Mouse (Mus musculus) adrenal gland, adult (tissue): ENCODE measurements around the gene Ip6k1.
A peak's percentile ranks its signal among the peaks of the same experiment; 100 is the strongest.
"Not testable (repeated sequence)": the region's sequence is repeated elsewhere in the genome, so short reads cannot be mapped to it uniquely, and the experiment has no call there.

Source experiments
- DNase-seq, 2 experiments: peaks; one replicate each; pipeline ENCODE4 v3.0.0; 2022 to 2023; ENCODE audit warnings: low spot score in 1 of 2; ENCODE audit not compliant: inconsistent age in 2 of 2

Gene Ip6k1

DNA sequence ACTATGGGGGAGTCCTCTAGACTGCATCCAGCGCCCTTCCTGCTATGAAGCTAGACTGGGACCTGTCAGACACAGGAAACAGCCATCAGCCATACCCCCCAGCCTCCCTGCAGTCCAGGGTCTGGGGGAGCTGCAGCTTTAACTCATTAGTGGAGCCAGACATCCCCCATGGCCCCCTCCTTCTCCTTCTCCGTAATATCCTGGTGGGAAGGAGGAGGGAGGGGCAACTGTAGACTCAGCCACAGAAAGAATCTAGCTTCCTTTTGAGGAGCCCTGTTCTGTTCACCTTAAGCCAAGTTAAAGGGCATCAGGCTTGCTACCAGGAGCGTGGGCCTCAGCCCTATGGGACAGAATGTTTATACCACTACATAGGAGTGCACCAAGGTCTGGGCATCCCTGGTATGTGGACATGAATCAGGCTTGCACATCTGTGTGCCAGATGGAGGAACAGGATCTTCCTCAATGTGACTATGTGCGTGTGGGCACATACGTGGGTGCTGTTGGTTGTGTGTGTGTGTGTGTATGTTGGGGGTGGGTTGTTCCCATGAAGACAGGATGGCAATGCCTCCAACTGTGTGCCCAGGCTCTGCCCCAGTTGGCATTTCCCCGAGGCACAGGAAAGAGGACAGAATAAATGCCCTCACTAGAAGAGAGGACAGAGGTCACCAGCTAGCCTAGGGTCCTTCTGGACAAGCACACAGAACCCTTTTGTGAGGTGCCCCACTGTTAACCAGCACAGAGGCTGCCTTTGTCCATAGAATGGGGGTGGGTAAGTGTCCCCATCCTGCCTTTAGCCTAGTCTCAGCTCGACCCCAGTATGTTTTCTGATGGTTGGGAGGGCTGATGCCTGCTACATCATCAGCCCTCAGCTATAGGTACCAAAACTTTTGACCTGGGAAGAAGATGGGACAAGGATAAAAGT lies 20.4 kb upstream of the Ip6k1 start:
- DNase-seq, result no peak

DNA sequence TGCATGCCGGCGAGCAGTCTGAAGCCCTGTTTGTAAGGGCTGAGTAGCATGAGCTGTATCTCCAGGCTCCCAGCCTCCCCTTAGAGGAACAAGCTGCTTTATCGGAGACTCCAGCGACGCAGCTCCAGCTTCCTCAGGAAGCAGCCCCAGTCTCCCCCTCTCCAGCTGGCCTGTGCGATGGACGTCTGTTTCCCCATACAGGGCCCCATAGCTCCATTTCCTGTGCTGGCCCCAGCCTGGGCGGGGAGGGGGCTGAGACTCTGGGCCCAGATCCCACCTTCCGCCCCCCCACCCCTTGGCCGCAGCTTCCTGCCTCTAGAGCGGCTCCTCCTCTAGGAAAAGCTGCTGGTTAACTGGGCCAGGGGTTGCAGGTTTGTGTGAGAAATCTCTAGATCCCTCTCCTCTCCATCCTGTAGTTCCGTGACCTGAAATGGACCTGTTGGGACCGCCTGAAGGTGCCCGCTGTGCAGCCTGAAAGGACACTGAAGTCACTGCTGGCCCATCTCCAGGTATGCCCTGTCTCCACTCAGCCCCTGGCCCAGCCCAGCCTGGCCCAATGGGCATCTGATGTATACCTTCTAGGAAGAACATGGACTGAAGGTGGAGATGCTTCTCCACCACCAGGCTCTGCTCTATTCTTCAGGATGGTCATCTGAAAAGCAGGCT lies 19.5 kb upstream of the Ip6k1 start, which contains the start of gene Gm20661:
Gene Gm20661 (plus strand): TSS at position 378 of the 666 bp plus-strand sequence.
- DNase-seq, result peak; percentile 68 to 75

DNA sequence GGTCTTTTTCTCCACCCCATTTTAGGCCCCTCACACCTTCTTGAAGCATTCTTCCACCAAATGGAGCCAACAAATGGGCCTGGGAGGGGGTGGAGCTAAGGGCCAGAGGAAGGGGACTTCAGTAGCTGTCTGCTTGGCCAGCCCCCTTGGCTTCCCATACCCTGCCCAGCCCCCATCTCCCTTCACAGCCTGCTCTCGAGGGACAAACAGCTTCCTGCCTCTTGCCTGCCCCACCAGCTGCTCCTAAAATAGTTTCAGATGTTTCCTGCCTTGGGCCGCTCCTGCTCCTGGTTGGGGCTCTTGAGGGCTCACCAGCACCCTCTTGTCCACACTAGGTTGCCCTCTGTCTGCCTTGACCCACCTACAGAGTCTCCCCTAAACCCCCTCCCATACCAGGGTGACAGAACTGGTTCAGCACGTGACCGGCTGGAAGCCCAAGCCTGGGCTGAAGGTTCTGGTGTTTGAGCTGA lies 18.8 kb upstream of the Ip6k1 start:
- peak; percentile 81 for DNase-seq

DNA sequence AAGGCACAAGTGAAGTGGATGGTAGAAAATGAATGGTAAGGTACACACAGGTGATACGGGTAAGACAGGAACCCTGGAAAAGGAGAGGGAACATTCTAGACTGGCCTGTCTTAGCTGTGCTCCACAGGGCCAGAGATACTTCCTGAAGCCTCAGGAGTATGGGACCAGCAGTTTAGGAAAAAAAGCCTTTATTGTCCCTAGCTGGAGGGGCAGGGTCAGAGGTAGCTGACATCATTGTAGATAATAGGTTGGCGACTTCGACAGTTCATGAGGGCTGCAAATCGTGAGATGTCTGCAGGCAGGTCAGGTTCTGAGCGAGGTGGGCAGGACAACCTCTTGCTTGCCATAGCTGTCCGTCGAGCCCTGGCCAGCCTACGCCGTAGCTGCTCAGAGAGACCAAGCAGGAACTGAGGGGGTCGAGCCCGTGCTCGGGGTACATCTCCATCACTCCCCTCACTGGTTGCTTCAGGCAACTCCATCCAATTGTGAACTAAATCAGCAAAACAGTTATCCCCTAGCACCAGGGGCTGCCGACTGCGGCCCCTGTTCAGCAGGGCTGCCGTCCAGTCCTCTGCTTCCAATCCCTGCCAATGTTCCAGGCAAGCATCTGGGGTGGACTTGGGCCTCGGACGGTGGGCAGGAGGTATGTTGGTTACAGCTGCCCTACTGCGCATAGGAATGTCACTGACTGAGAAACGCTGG lies 18.1 kb upstream of the Ip6k1 start:
- DNase-seq, result peak in 1 of 2 experiments; percentile 52

DNA sequence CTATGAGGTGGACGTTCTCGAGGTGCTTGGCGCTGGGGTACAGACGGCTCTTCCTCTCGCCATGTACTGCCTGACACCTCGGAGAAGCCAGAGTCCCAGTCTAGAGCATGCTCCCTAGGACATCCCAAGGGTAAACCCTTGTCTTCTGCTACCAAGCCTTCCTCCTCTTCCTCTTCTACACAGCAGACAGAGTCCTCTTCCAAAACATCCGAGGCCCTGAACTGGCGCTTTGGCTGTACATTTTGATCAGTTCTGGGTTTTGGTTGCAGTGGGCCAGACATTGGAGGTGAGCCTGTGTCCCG lies 17.6 kb upstream of the Ip6k1 start:
- no peak for DNase-seq

DNA sequence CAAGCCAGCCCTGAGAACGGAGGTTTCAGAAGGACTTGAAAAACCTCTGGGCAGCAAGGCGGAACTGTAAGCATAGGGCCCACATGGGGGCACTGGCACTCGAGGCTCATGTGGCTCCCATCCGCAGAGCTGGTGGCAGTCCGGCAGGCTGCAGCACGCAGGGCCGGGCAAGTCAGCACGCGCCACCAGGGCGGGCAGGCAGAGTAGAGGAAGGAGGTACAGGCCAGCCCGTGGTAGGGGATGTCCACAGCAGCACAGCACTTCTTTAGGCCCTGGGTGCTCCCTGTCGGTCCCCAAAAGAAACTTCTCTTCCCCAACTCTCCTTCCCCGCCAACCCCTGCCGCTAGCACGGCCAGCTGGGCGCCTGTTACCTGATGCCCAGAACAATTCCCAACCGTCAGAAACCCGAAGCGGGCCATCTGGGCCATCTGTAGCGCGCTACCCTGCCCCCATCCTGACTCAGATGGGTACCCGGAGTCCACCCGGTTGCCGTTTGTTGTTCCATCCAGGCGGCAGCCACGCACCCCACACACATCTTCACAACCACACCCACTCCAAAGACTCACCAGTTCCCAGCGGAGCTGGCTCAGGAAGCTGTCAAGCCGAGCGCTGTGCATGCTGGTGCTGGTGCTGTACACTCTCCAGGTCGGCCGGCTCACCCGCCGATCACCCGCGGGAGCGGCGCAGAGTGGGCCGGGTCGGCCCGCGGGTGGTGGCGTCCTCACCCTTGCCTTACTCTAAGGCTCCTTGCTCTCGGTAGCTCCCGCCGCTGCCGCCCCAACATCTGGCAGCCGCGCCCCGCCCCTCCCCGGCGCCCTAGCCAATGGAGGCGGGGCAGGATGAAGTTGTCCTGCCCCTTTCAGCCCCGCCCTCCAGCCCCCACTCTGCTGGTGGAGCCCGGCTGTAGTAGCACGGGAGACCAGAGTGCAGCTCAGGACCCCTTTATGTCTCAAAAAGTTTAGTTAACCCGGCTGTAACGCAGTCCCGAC lies 16.9 kb upstream of the Ip6k1 start, which contains the start of gene Inka1:
Gene Inka1 (minus strand): TSS at position 749 of the 989 bp plus-strand sequence.
- peak; percentile 92 to 96 for DNase-seq

DNA sequence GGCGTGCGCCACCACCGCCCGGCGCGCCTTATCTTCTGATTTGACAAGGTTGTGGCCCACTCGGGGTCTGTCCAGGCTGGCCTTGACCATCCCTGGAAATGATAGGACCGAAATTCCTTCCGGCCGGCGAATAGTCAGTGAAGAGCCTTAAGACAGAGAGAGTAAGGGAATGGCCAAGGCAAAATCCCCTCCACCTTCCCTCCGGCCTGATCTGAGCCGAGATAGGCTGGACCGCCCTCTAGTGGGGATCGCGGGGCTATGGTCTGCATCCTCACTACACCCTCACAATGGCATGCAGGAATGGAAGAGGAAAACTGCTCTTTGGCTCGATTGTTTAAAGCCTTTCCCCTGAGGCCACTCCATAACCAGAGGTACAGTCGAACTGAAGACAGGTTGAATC lies 15.9 kb upstream of the Ip6k1 start:
- DNase-seq, result peak; percentile 88 to 95

DNA sequence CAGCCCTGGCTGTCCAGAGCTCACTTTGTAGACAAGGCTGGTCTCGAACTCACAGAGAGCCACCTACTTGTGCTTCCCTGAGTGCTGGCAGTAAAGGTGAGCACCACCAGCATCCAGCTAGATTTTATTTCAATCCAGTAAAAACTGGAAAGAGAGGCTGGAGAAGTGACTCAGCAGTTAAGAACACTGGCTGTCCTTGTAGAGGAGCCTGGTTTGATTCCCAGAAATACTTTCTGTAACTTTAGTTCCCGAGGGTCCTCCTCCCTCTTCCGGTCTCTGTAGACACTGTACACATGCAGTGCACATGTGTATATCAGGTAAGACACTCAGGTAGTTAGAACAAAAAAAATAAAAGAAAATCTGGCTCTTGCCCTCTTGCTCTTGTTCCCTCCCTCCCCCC lies 14.4 kb upstream of the Ip6k1 start:
- DNase-seq, result peak in 1 of 2 experiments; percentile 65

DNA sequence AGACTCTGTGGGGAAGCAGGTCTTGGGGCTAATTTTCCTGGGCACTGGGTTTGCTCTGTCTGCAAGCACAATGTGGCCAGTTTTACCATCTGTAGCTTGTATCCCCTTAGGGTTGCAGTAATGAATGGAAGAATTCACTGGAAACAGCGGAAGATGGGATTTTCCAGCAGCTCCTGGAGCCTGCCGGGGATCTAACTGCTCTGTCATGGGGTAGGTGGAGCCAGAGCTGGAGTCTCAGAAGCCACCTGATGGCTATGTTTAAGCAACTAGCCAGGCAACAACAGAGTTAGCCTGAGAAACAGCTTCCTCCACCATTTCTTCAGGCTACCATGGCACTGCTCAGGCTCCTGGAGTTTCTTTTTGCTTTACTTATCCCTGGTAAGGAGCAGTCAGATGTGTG lies 10.1 kb upstream of the Ip6k1 start, which contains the start of gene Cdhr4:
Gene Cdhr4 (plus strand): TSS at position 301 of the 400 bp plus-strand sequence.
- no peak for DNase-seq

DNA sequence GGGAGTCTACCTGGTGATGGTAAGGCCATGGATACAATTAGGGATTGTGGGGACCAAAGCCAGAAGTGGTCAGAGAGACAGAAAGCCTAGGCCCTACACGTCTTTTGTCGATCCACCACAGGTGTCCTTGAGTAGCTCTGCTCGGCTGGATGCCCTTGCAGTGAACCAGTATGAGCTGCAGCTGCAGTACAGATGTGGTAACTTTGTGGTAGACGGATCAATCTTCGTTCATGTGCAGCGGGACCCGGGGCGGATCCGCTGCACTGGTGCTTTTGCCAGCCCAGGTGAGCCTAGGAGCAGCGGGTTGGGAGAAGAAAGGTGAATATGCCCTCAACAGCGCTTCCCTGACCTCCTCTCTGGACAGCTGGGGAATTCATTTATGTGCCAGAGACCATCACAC lies 9.3 kb upstream of the Ip6k1 start:
- DNase-seq, result no peak

DNA sequence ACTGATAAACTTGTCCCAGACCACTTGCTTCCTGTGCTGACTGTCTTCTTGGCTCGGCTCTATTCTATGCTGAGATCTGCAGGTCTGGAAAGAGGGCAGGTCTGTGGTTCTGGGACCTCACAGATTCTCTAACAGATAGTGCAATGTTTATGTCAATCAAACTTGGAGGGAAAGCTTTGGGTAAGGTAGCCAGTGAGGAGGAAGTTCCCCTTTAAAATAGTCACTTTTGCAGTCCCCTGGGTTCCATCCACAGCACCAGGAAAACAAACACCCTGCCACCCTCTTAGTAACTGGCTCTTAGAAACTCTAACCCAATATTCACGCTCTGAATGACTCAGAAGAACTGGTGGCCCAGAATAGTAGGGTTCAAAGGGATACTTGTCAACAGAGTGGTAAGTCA lies 7.8 kb upstream of the Ip6k1 start:
- DNase-seq, result no peak

DNA sequence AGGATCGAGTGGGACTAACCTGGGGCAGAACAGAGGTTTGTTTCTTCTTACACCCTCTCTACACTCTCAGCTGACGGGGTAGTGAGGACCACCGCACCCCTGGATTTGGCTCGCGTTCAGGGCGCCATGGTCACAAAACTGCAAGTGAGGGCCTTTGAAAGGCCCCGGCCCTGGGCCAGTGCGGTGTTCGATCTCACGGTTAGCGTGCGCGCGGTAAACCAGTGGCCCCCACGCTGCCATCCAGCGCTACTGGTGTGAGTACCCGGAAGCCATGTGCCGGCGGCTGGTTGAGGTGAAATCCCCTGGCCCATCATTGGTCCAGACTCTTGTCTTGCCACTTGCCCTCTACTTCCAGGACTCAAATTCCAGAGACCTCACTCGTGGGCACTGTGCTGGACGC lies 6.8 kb upstream of the Ip6k1 start:
- DNase-seq, result no peak

DNA sequence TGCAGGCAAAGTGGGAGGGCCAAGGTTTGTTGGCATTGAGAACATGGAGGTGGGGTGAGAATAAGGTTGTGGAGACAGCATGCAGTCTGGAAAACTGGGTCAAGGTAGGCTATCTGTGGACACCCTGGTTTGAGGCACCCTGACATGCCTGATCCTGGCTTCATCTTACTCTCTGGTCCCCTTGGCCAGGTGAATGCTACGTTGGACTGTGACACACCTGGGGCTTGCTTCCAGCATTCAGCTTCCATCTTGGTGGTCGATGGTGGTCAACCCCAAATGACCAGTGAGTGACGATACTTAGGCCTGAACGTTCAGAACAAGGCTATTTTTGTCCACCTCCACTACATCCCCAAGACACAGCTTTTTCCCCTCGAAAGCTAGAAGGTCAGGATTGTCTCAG lies 6.3 kb upstream of the Ip6k1 start, which contains the start of gene Gm20662:
Gene Gm20662 (plus strand): TSS at position 301 of the 400 bp plus-strand sequence.
- no peak for DNase-seq

DNA sequence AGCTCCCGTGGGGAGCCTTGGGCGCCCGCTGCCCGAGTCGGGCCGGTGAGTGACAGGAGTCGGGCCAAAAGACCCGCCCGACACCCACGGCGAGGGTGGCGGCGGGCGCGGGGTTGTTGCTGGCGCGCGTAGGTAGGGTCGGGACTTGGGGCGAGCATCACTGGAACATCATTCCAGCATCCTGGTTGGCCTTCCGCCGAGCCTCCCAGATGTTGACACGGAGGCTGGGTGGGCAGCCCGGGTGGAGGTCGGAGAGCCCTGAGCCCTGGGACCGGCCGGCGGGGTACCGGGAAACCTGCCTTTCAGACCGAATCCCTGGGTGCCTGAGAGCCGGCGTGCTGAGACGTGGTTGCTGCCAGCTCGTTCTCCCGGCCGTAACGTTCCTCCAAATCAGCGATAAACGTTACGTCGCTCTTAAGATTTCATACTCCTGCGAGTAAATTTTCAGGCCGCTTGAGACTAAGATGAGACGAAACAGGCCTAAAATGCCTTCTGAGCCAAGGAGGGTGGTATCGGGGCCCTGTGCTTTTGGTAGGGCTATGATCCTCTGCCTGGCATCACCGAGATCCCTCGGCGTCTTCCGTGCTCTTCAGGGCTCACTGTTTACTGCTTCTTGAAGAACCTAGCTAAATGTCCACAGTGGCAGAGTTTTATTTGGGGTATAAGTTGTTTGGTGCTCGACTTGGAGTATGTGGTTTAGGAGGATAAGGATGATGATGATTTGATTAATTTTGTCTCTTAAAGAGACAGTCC lies 653 bp downstream of the Ip6k1 start:
- no peak for DNase-seq

DNA sequence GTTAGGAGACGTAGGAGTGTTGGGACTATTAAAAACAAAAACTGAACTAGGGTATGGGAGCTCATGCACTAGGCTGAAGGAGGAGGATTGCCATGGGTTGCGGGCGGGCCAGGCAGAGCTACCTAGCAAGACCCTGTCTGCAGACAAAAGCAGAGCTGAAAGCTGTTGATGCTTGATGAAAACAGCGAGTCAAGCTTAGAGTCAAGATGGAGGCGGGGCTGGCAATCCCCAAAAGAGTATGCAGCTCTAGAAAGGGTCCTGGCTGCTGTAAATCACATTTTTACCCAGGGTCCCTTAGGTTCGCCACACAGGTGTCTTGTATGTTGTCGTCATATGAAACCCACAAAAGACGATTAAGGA lies 1.2 kb downstream of the Ip6k1 start:
- DNase-seq, result peak in 1 of 2 experiments; percentile 68

DNA sequence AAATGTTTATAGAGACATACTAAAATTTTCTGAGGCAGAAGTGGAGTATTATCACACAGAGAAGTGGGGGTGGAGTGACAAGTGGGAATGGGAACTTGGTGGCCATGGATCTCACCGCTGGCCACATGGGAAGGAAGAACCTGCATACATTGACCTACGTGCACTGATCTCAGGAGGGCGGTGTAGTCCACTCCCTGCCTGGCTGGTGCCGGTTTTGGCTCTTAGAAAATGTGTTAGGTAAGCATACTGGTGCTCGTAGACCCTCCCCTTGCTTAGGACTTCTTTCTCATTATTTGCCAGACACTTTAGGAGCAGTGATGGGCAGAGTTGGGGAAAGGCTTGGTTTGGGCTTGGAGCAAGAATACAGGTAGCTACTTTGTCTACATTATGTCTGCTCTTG lies 5.7 kb downstream of the Ip6k1 start:
- DNase-seq, result no peak

DNA sequence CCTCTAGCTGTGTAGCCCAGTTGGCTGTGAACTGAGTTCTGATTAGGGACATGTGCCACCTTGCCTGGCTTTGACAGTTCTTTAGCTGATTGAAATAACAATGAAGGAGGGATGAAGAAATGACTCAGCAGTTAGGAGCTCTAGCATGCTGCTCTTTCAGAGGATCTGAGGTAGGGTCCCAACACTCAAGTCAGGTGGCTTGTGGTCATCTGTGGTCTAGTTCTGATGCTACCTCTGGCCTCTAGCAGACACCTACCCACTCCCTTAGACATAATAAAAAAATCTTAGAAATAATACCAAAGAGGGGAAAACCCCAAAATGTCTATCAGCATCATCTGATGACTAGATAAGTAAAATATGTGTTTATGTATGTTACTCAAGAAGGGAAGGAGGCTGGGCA lies 8.1 kb downstream of the Ip6k1 start:
- no peak for DNase-seq

DNA sequence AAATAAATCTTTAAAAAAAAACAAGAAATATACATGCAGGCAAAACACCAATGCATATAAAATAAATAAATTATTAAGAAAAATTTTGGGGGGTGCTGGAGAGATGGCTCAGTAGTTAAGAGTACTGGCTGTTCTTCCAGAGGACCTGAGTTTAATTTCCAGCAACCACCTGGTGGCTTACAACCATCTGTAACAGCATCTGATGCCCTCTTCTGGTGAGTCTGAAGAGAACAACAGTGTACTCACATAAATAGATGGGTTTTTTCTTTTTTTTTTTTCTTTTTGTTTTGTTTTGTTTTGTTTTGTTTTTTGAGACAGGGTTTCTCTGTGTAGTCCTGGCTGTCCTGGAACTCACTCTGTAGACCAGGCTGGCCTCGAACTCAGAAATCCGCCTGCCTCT lies 11.3 kb downstream of the Ip6k1 start:
- not testable (repeated sequence) for DNase-seq

DNA sequence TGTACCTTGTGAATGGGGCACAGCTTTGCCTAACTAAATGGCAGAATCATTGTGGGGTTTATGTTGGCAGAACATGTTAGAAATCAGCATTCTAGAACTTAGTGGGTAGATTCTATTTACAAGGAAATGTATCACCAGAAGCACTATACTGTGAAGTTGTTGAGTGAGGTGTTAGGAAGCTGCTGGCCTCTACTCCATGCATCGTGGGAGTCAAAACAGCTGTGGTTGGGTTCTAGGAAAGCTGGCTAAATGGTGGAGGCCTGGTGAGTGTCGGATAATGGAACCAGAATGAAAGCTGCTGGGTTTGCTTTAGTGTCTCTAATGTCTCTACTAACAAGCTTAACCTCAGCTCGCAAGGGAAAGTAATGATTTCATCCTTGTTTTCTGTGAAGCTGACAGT lies 14.8 kb downstream of the Ip6k1 start:
- DNase-seq, result no peak

DNA sequence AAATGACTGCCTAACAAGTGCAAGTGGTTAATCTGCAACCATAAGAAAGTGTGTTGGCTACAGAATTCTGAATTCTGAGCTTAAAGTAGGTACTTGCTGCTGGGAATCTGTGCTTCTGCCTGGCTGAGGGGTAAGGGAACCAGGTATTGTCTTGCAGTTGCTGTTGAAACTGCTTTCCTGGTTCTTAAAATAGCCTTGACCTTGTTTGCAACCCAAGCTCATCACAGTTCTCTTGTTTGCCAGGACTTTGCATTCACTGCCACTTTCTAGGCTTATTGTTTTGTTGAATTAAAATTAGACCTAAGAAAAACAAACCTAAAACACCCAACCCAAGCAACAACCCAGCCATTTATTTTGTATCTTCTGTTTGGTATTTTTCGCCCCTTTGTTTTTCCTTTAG lies 18.4 kb downstream of the Ip6k1 start:
- DNase-seq, result peak in 1 of 2 experiments; percentile 59
